Mouse (Mus musculus) stomach, postnatal 0 days (tissue): Measurements from ENCODE around the gene Slc4a4. TPM values are rescaled to one million over a fixed set of nuclear protein-coding genes. Genes with fewer than 3 reads are reported as not detected.

Experiments used
- ATAC-seq: fragments of 200-750 bp; cut with Nextera tagmentation; 2 replicates; pipeline ENCODE4 v1.8.0; 2017; ENCODE audit not compliant: low FRiP score, low TSS enrichment
- DNase-seq: peaks from one replicate; pipeline ENCODE4 v3.0.0-alpha.2; 2016; ENCODE audit warnings: low spot score
- H3K27ac ChIP-seq: fragments of 300-500 bp; sonication (generic); replicated peaks from 2 replicates; pipeline ENCODE4 v1.5.1; 2014; ENCODE audit warnings: mild to moderate bottlenecking, control low read depth
- H3K27me3 ChIP-seq: fragments of 300-500 bp; sonication (generic); 2 replicates; pipeline ENCODE4 v1.6.1; 2014; ENCODE audit warnings: low read length; ENCODE audit not compliant: control insufficient read depth, insufficient read depth
- H3K36me3 ChIP-seq: fragments of 300-500 bp; sonication (generic); 2 replicates; pipeline ENCODE4 v1.6.1; 2014; ENCODE audit warnings: low read length, mixed read lengths; ENCODE audit not compliant: control insufficient read depth, insufficient read depth
- H3K4me1 ChIP-seq: fragments of 300-500 bp; sonication (generic); replicated peaks from 2 replicates; pipeline ENCODE4 v1.6.1; 2014; ENCODE audit warnings: antibody characterized with exemption; ENCODE audit not compliant: control insufficient read depth, insufficient read depth
- H3K4me2 ChIP-seq: fragments of 300-500 bp; sonication (generic); replicated peaks from 2 replicates; pipeline ENCODE4 v1.6.1; 2014; ENCODE audit warnings: low read depth, mild to moderate bottlenecking, control low read depth, moderate library complexity
- H3K4me3 ChIP-seq: fragments of 300-500 bp; sonication (generic); 2 replicates; pipeline ENCODE4 v1.5.1; 2014; ENCODE audit warnings: low read depth, low read length, control low read depth
- H3K9ac ChIP-seq: fragments of 300-500 bp; sonication (generic); 2 replicates; pipeline ENCODE4 v1.6.1; 2014; ENCODE audit warnings: mild to moderate bottlenecking, low read length, control low read depth, mixed read lengths
- H3K9me3 ChIP-seq: fragments of 300-500 bp; sonication (generic); 2 replicates; pipeline ENCODE4 v1.6.1; 2016; ENCODE audit warnings: low read length; ENCODE audit not compliant: control insufficient read depth
- CTCF ChIP-seq: IDR thresholded peaks from 2 replicates; pipeline ENCODE4 v1.5.1; 2016; ENCODE audit warnings: antibody characterized with exemption, low read depth, mild to moderate bottlenecking, moderate library complexity
- EP300 ChIP-seq: optimal IDR thresholded peaks from 2 replicates; pipeline ENCODE3; 2016; ENCODE audit warnings: antibody characterized with exemption
- WGBS: fragments of 180-500 bp; shearing (Covaris S2); extraction: QIAGEN DNeasy Blood & Tissue Kit; methylation state at CpG from one replicate; pipeline ENCODE4 v1.1.7; 2014; 5-methylcytosine and 5-hydroxymethylcytosine counted together
- polyA plus RNA-seq: library from polyadenylated mRNA; unstranded; fragments of >200 nt; fragmentation: Nextera tagmentation; extraction: Ambion mirVana; gene quantifications from 2 replicates; pipeline ENCODE4 v1.2.1, GENCODE M21; 2015

Slc4a4 gene
- polyA plus RNA-seq, 1 experiment from 2014 or later = 6.3 TPM

- Histone ChIP-seq H3K4me3 (no peak overlapping the region), H3K36me3 (no peaks in the 10 kb centered on the region), H3K27me3 (no peaks in the 10 kb centered on the region), H3K4me1 (no peaks in the 10 kb centered on the region), H3K27ac (no peak overlapping the region), H3K4me2 (no peak overlapping the region), H3K9ac (no peak overlapping the region), H3K9me3 (no peaks in the 10 kb centered on the region)
- 70% methylated on average over 5 of the region's 5 CpGs for WGBS
- DNase-seq (no peak), ATAC-seq (no peak)
- TF ChIP-seq EP300 (no peak), CTCF (no peak)
Measured at GRCm38 (mm10) chr5:88957735-88958134, 71.1 kb downstream of the Slc4a4 start.

GRCm38 (mm10) chr5:88958966-88959365, 72.3 kb downstream of the Slc4a4 start:
- ATAC-seq (no peak), DNase-seq (no peak)
- no peak for TF ChIP-seq EP300
- no peak for TF ChIP-seq CTCF
- 84% methylated on average over 5 of the region's 5 CpGs for WGBS
- Histone ChIP-seq H3K9ac (no peak overlapping the region), H3K4me3 (no peak overlapping the region), H3K36me3 (no peaks in the 10 kb centered on the region), H3K4me1 (no peaks in the 10 kb centered on the region), H3K9me3 (no peaks in the 10 kb centered on the region), H3K4me2 (no peak overlapping the region), H3K27me3 (no peaks in the 10 kb centered on the region), H3K27ac (no peak overlapping the region)

GRCm38 (mm10) chr5:88959412-88959811, 72.8 kb downstream of the Slc4a4 start:
- ATAC-seq (no peak), DNase-seq (no peak)
- WGBS = 81% methylated on average over 6 of the region's 6 CpGs

GRCm38 (mm10) chr5:88960342-88961105, 73.9 kb downstream of the Slc4a4 start:
- no peak for DNase-seq
- no peak for ATAC-seq
- 77% methylated on average over 5 of the region's 5 CpGs for WGBS
- Histone ChIP-seq H3K9ac (no peak overlapping the region), H3K27ac (no peak overlapping the region), H3K36me3 (no peaks in the 10 kb centered on the region), H3K4me1 (no peaks in the 10 kb centered on the region), H3K4me3 (no peak overlapping the region), H3K9me3 (no peaks in the 10 kb centered on the region), H3K4me2 (no peak overlapping the region), H3K27me3 (no peaks in the 10 kb centered on the region)
- TF ChIP-seq CTCF (no peak), EP300 (no peak)

More at GRCm38 (mm10) chr5:88959412-88959811, 72.8 kb downstream of the Slc4a4 start:
- H3K27ac ChIP-seq = no peak overlapping the region
- no peaks in the 10 kb centered on the region for H3K27me3 ChIP-seq
- no peak overlapping the region for H3K9ac ChIP-seq
- TF ChIP-seq EP300 = no peak
- no peak for TF ChIP-seq CTCF
- no peaks in the 10 kb centered on the region for H3K4me1 ChIP-seq
- H3K4me3 ChIP-seq = no peak overlapping the region
- no peaks in the 10 kb centered on the region for H3K9me3 ChIP-seq
- no peaks in the 10 kb centered on the region for H3K36me3 ChIP-seq
- no peak overlapping the region for H3K4me2 ChIP-seq

- Histone ChIP-seq H3K9me3 (no peaks in the 10 kb centered on the region), H3K4me2 (no peak overlapping the region), H3K4me1 (no peaks in the 10 kb centered on the region), H3K9ac (no peak overlapping the region), H3K27me3 (no peaks in the 10 kb centered on the region), H3K4me3 (no peak overlapping the region), H3K36me3 (no peaks in the 10 kb centered on the region), H3K27ac (no peak overlapping the region)
- TF ChIP-seq EP300 (no peak), CTCF (no peak)
- ATAC-seq = no peak
- WGBS = 44% methylated on average over 7 of the region's 7 CpGs
- no peak for DNase-seq
Measured at GRCm38 (mm10) chr5:88961351-88961761, 74.7 kb downstream of the Slc4a4 start.

- TF ChIP-seq EP300 (no peak), CTCF (no peak)
- no peak overlapping the region for H3K9ac ChIP-seq
- no peak for DNase-seq
- H3K27me3 ChIP-seq = no peaks in the 10 kb centered on the region
- WGBS = 73% methylated on average over 6 of the region's 6 CpGs
- no peak overlapping the region for H3K4me3 ChIP-seq
- H3K4me2 ChIP-seq = no peak overlapping the region
- H3K27ac ChIP-seq = no peak overlapping the region
- no peaks in the 10 kb centered on the region for H3K4me1 ChIP-seq
- no peaks in the 10 kb centered on the region for H3K36me3 ChIP-seq
- no peaks in the 10 kb centered on the region for H3K9me3 ChIP-seq
- ATAC-seq = no peak
Measured at GRCm38 (mm10) chr5:88964685-88965290, 78.2 kb downstream of the Slc4a4 start.
